Mouse (Mus musculus) intestine, postnatal 0 days (tissue): Measurements from ENCODE around the gene Wdr90. TPM values are rescaled to one million over a fixed set of nuclear protein-coding genes. Genes with fewer than 3 reads are reported as not detected.
A peak's percentile ranks its signal among the peaks of the same experiment; 100 is the strongest.

Experiments
- ATAC-seq: fragments of 200-750 bp; cut with Nextera tagmentation; 2 replicates; pipeline ENCODE4 v1.8.0; 2017; ENCODE audit warnings: mild to moderate bottlenecking, moderate TSS enrichment, moderate library complexity
- H3K27ac ChIP-seq: fragments of 300-500 bp; sonication (generic); 2 replicates; pipeline ENCODE4 v1.5.1; 2014; ENCODE audit warnings: mild to moderate bottlenecking, low read depth, low read length, moderate library complexity
- H3K27me3 ChIP-seq: fragments of 300-500 bp; sonication (generic); replicated peaks from 2 replicates; pipeline ENCODE4 v1.6.1; 2014; ENCODE audit warnings: low read length, mixed read lengths; ENCODE audit not compliant: control insufficient read depth, insufficient read depth
- H3K36me3 ChIP-seq: fragments of 300-500 bp; sonication (generic); 2 replicates; pipeline ENCODE4 v1.6.1; 2014; ENCODE audit warnings: mild to moderate bottlenecking, moderate library complexity; ENCODE audit not compliant: control insufficient read depth, insufficient read depth
- H3K4me1 ChIP-seq: fragments of 300-500 bp; sonication (generic); replicated peaks from 2 replicates; pipeline ENCODE4 v1.6.1; 2014; ENCODE audit warnings: antibody characterized with exemption, low read length, mixed read lengths; ENCODE audit not compliant: control insufficient read depth, insufficient read depth
- H3K4me2 ChIP-seq: fragments of 300-500 bp; sonication (generic); replicated peaks from 2 replicates; pipeline ENCODE4 v1.6.1; 2014; ENCODE audit warnings: low read depth, mild to moderate bottlenecking, moderate library complexity
- H3K4me3 ChIP-seq: fragments of 300-500 bp; sonication (generic); 2 replicates; pipeline ENCODE4 v1.5.1; 2014; ENCODE audit warnings: low read depth, low read length
- H3K9ac ChIP-seq: fragments of 300-500 bp; sonication (generic); 2 replicates; pipeline ENCODE4 v1.6.1; 2014; ENCODE audit warnings: mild to moderate bottlenecking, low read depth, low read length
- H3K9me3 ChIP-seq: fragments of 300-500 bp; sonication (generic); 2 replicates; pipeline ENCODE4 v1.6.1; 2016; ENCODE audit warnings: mixed run types; ENCODE audit not compliant: control insufficient read depth
- CTCF ChIP-seq: sonication (generic); IDR thresholded peaks from 2 replicates; pipeline ENCODE4 v1.5.1; 2016; ENCODE audit warnings: low read depth, mild to moderate bottlenecking, control low read depth, antibody characterized with exemption, moderate library complexity
- WGBS: fragments of 180-500 bp; shearing (Covaris S2); extraction: QIAGEN DNeasy Blood & Tissue Kit; methylation state at CpG from one replicate; pipeline ENCODE4 v1.1.7; 2014; 5-methylcytosine and 5-hydroxymethylcytosine counted together
- polyA plus RNA-seq: library from polyadenylated mRNA; unstranded; fragments of >200 nt; fragmentation: Nextera tagmentation; extraction: Ambion mirVana; gene quantifications from 2 replicates; pipeline ENCODE4 v1.2.1, GENCODE M21; 2015

Wdr90 gene
- polyA plus RNA-seq, 1 experiment from 2014 or later, result 2.5 TPM

- H3K27ac ChIP-seq, result peak overlapping the region; percentile 11; the same call in 1 of the 2 replicates
- H3K9ac ChIP-seq, result no peak overlapping the region
- TF ChIP-seq CTCF, result no peak
- no peak for ATAC-seq
- no peaks in the 10 kb centered on the region for H3K27me3 ChIP-seq
- peak overlapping the region; percentile 79 for H3K4me3 ChIP-seq
- H3K4me2 ChIP-seq, result peak overlapping the region; percentile 95
- H3K4me1 ChIP-seq, result peaks cover 3% of the 10 kb centered on the region; the same call in 1 of the 2 replicates
- H3K36me3 ChIP-seq, result peaks cover 35% of the 10 kb centered on the region
- H3K9me3 ChIP-seq, result no peaks in the 10 kb centered on the region
- WGBS, result 81% methylated on average over 4 of the region's 4 CpGs
These were observed 18.2 kb downstream of the Wdr90 start for GRCm38 (mm10) chr17:25843122-25843521.

- no peaks in the 10 kb centered on the region for H3K27me3 ChIP-seq
- no peak overlapping the region for H3K9ac ChIP-seq
- TF ChIP-seq CTCF, result no peak
- H3K9me3 ChIP-seq, result no peaks in the 10 kb centered on the region
- no peak overlapping the region for H3K27ac ChIP-seq
- H3K4me1 ChIP-seq, result peaks cover 3% of the 10 kb centered on the region; the same call in 1 of the 2 replicates
- no peak overlapping the region for H3K4me3 ChIP-seq
- ATAC-seq, result no peak
- H3K36me3 ChIP-seq, result peaks cover 38% of the 10 kb centered on the region
- WGBS, result 77% methylated on average over 3 of the region's 3 CpGs
- no peak overlapping the region for H3K4me2 ChIP-seq
These were observed 18.8 kb downstream of the Wdr90 start for GRCm38 (mm10) chr17:25842509-25842908.

GRCm38 (mm10) chr17:25841117-25841880 is 20.0 kb downstream of the Wdr90 start, which contains the start of gene Gm20683:
TSS of gene Gm20683 (minus strand) at chr17:25841763.
- Histone ChIP-seq H3K9ac (no peak within 1 kb of the TSS), H3K9me3 (no peaks in the 10 kb centered on the region), H3K27me3 (no peaks in the 10 kb centered on the region), H3K36me3 (peaks cover 38% of the 10 kb centered on the region), H3K27ac (0 out of 2 replicates have a peak within 1 kb of the TSS, but pooled peaks have one; percentile 8), H3K4me2 (no peak within 1 kb of the TSS), H3K4me3 (no peak within 1 kb of the TSS), H3K4me1 (peaks cover 4% of the 10 kb centered on the region; the same call in 1 of the 2 replicates)
- 89% methylated on average over 22 of the region's 22 CpGs for WGBS
- TF ChIP-seq CTCF, result no peak
- ATAC-seq, result no peak

GRCm38 (mm10) chr17:25840519-25840918 is 20.8 kb downstream of the Wdr90 start:
- H3K4me1 ChIP-seq, result peaks cover 6% of the 10 kb centered on the region; the same call in 1 of the 2 replicates
- no peaks in the 10 kb centered on the region for H3K27me3 ChIP-seq
- H3K27ac ChIP-seq, result peak overlapping the region; percentile 85; the same call in 1 of the 2 replicates
- no peaks in the 10 kb centered on the region for H3K9me3 ChIP-seq
- no peak overlapping the region for H3K4me3 ChIP-seq
- no peak for ATAC-seq
- peaks cover 42% of the 10 kb centered on the region for H3K36me3 ChIP-seq
- H3K9ac ChIP-seq, result no peak overlapping the region
- WGBS, result 96% methylated on average over 6 of the region's 6 CpGs
- no peak for TF ChIP-seq CTCF
- no peak overlapping the region; the same call in 1 of the 2 replicates for H3K4me2 ChIP-seq

GRCm38 (mm10) chr17:25839455-25840235 is 21.7 kb downstream of the Wdr90 start:
- H3K9me3 ChIP-seq, result no peaks in the 10 kb centered on the region
- peaks cover 49% of the 10 kb centered on the region for H3K36me3 ChIP-seq
- peaks cover 6% of the 10 kb centered on the region; the same call in 1 of the 2 replicates for H3K4me1 ChIP-seq
- no peak overlapping the region for H3K4me3 ChIP-seq
- H3K27me3 ChIP-seq, result no peaks in the 10 kb centered on the region
- WGBS, result 67% methylated on average over 14 of the region's 14 CpGs
- peak; percentile 56 for ATAC-seq
- H3K27ac ChIP-seq, result peak overlapping the region; percentile 85
- no peak for TF ChIP-seq CTCF
- no peak overlapping the region for H3K9ac ChIP-seq
- peak overlapping the region; percentile 44 for H3K4me2 ChIP-seq

GRCm38 (mm10) chr17:25838904-25839303 is 22.4 kb downstream of the Wdr90 start:
- ATAC-seq, result no peak
- Histone ChIP-seq H3K27me3 (no peaks in the 10 kb centered on the region), H3K4me1 (peaks cover 5% of the 10 kb centered on the region; the same call in 1 of the 2 replicates), H3K4me3 (no peak overlapping the region), H3K27ac (peak overlapping the region; percentile 85), H3K9me3 (no peaks in the 10 kb centered on the region), H3K4me2 (peak overlapping the region; percentile 44), H3K36me3 (peaks cover 49% of the 10 kb centered on the region), H3K9ac (no peak overlapping the region)
- WGBS, result 80% methylated on average over 4 of the region's 4 CpGs
- no peak for TF ChIP-seq CTCF
